Mouse (Mus musculus) heart, adult 11 months (tissue): ENCODE results near the gene Nudt14.

Experiments
- DNase-seq: peaks from one replicate; pipeline ENCODE4 v3.0.0; 2022

The Nudt14 gene

GRCm38 (mm10) chr12:112947307-112947706 lies 5.4 kb upstream of the Nudt14 start:
- DNase-seq, result no peak

GRCm38 (mm10) chr12:112943669-112944068 lies 1.7 kb upstream of the Nudt14 start:
- no peak for DNase-seq

- peak; percentile 95 for DNase-seq
Measured at GRCm38 (mm10) chr12:112941156-112941775, 658 bp downstream of the Nudt14 start.

- no peak for DNase-seq
Measured at GRCm38 (mm10) chr12:112940710-112941109, 1.2 kb downstream of the Nudt14 start.

GRCm38 (mm10) chr12:112940238-112940637 lies 1.7 kb downstream of the Nudt14 start:
- no peak for DNase-seq

- DNase-seq, result no peak
Measured at GRCm38 (mm10) chr12:112938873-112939565, 2.9 kb downstream of the Nudt14 start.

- no peak for DNase-seq
Measured at GRCm38 (mm10) chr12:112938366-112938765, 3.6 kb downstream of the Nudt14 start.

GRCm38 (mm10) chr12:112937906-112938305 lies 4.0 kb downstream of the Nudt14 start:
- no peak for DNase-seq

GRCm38 (mm10) chr12:112932647-112933046 lies 9.3 kb downstream of the Nudt14 start:
- no peak for DNase-seq

- DNase-seq, result peak; percentile 99
Measured at GRCm38 (mm10) chr12:112929562-112930352, 12.2 kb downstream of the Nudt14 start, which contains the start of gene Jag2. Jag2 (minus strand) TSS chr12:112929776.

- DNase-seq, result peak; percentile 94
Measured at GRCm38 (mm10) chr12:112928401-112929241, 13.3 kb downstream of the Nudt14 start.

- DNase-seq, result no peak
Measured at GRCm38 (mm10) chr12:112927265-112927664, 14.7 kb downstream of the Nudt14 start.

- no peak for DNase-seq
Measured at GRCm38 (mm10) chr12:112925950-112926349, 16.0 kb downstream of the Nudt14 start.

- no peak for DNase-seq
Measured at GRCm38 (mm10) chr12:112922541-112922940, 19.4 kb downstream of the Nudt14 start.

- DNase-seq, result no peak
Measured at GRCm38 (mm10) chr12:112921518-112921917, 20.4 kb downstream of the Nudt14 start.

- DNase-seq, result peak; percentile 98
Measured at GRCm38 (mm10) chr12:112917906-112918305, 24.0 kb downstream of the Nudt14 start.

- DNase-seq, result peak; percentile 98
Measured at GRCm38 (mm10) chr12:112917486-112917885, 24.4 kb downstream of the Nudt14 start.

GRCm38 (mm10) chr12:112916698-112917400 lies 25.1 kb downstream of the Nudt14 start:
- peak; percentile 98 for DNase-seq

GRCm38 (mm10) chr12:112915587-112915986 lies 26.3 kb downstream of the Nudt14 start:
- no peak for DNase-seq

GRCm38 (mm10) chr12:112914527-112914926 lies 27.4 kb downstream of the Nudt14 start:
- peak; percentile 98 for DNase-seq

GRCm38 (mm10) chr12:112912951-112913745 lies 28.8 kb downstream of the Nudt14 start:
- peak; percentile 91 for DNase-seq
